Mouse (Mus musculus): ENCODE data around the gene St3gal6.

GRCm38 (mm10) chr16:58516960-58517798 is 6.9 kb downstream of the St3gal6 start:
- TF ChIP-seq POLR2A (IDR thresholded peaks at IDR 0.05; ENCODE audit: low read depth, low read length) = no peak
- no peak for TF ChIP-seq CTCF (IDR thresholded peaks at IDR 0.05; ENCODE audit: extremely low read depth, insufficient read depth, insufficient read length, insufficient replicate concordance)
